Mouse (Mus musculus): ENCODE data around the gene Asb3. TPM values are rescaled to one million over a fixed set of nuclear protein-coding genes. Genes with fewer than 3 reads are reported as not detected.

Gene Asb3
- polyA plus RNA-seq, 1 experiment: 6.4 TPM

- Histone ChIP-seq H3K79me3 (ENCODE audit: low read depth) (no peaks in the 10 kb centered on the region), H3K27me3 (ENCODE audit: control insufficient read depth, insufficient read depth, insufficient read length) (no peaks in the 10 kb centered on the region), H3K4me3 (ENCODE audit: insufficient read depth, poor library complexity, severe bottlenecking) (no peak overlapping the region), H3K36me3 (ENCODE audit: control insufficient read depth, insufficient read depth) (no peaks in the 10 kb centered on the region), H3K79me2 (ENCODE audit: control insufficient read depth, insufficient read depth) (no peaks in the 10 kb centered on the region), H3ac (ENCODE audit: control insufficient read depth, insufficient read length, low read depth) (no peak overlapping the region)
- TF ChIP-seq MYOD1 (IDR thresholded peaks at IDR 0.05; ENCODE audit: control insufficient read depth, insufficient read length, low read depth): no peak
- no peak for TF ChIP-seq CTCF (IDR thresholded peaks at IDR 0.05; ENCODE audit: control insufficient read depth, insufficient read depth, insufficient read length)
- TF ChIP-seq MAX (IDR thresholded peaks at IDR 0.05): no peak
- no peak for TF ChIP-seq USF1 (IDR thresholded peaks at IDR 0.05; ENCODE audit: low read depth)
- TF ChIP-seq CEBPB (IDR thresholded peaks at IDR 0.05; ENCODE audit: low read depth): no peak
- no peak for TF ChIP-seq MYOG (IDR thresholded peaks at IDR 0.05; ENCODE audit: control insufficient read depth, extremely low read depth, insufficient read length)
- TF ChIP-seq FOSL1 (IDR thresholded peaks at IDR 0.05; ENCODE audit: insufficient read depth, low read length, poor library complexity, severe bottlenecking): no peak
Observed at GRCm38 (mm10) chr11:30896201-30896600, 11.0 kb downstream of the Asb3 start.

DNA sequence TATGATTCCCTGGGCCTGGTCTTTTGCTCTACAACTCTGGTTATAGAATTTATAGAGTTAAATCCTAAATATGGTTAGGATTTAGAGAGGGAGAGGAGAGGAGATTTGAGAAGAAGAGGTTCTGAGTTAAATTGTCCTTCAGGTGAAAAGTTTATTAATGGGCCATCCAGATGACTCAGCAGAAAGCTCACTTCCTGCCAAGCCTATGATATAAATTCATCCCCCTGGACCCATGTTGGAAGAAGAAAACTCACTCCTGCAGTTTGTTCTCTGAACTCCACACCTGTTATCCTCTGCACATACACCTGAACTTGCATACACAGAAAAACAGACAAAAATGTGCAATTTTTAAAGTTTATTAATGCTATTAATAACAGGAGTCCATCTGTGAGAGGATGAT, 14.1 kb downstream of the Asb3 start:
- H3ac ChIP-seq (ENCODE audit: control insufficient read depth, insufficient read length, low read depth): no peak overlapping the region
- TF ChIP-seq MYOG (IDR thresholded peaks at IDR 0.05; ENCODE audit: control insufficient read depth, extremely low read depth, insufficient read length) (no peak), USF1 (IDR thresholded peaks at IDR 0.05; ENCODE audit: low read depth) (no peak), CEBPB (IDR thresholded peaks at IDR 0.05; ENCODE audit: low read depth) (no peak), FOSL1 (IDR thresholded peaks at IDR 0.05; ENCODE audit: insufficient read depth, low read length, poor library complexity, severe bottlenecking) (no peak), MAX (IDR thresholded peaks at IDR 0.05) (no peak), MYOD1 (IDR thresholded peaks at IDR 0.05; ENCODE audit: control insufficient read depth, insufficient read length, low read depth) (no peak), CTCF (IDR thresholded peaks at IDR 0.05; ENCODE audit: control insufficient read depth, insufficient read depth, insufficient read length) (no peak)
- H3K79me3 ChIP-seq (ENCODE audit: low read depth): no peaks in the 10 kb centered on the region
- no peaks in the 10 kb centered on the region for H3K27me3 ChIP-seq (ENCODE audit: control insufficient read depth, insufficient read depth, insufficient read length)
- H3K4me3 ChIP-seq (ENCODE audit: insufficient read depth, poor library complexity, severe bottlenecking): no peak overlapping the region
- H3K36me3 ChIP-seq (ENCODE audit: control insufficient read depth, insufficient read depth): no peaks in the 10 kb centered on the region
- H3K79me2 ChIP-seq (ENCODE audit: control insufficient read depth, insufficient read depth): no peaks in the 10 kb centered on the region

- no peaks in the 10 kb centered on the region for H3K27me3 ChIP-seq (ENCODE audit: control insufficient read depth, insufficient read depth, insufficient read length)
- H3K4me3 ChIP-seq (ENCODE audit: insufficient read depth, poor library complexity, severe bottlenecking): no peak overlapping the region
- no peaks in the 10 kb centered on the region for H3K36me3 ChIP-seq (ENCODE audit: control insufficient read depth, insufficient read depth)
- TF ChIP-seq MYOG (IDR thresholded peaks at IDR 0.05; ENCODE audit: control insufficient read depth, extremely low read depth, insufficient read length) (no peak), MYOD1 (IDR thresholded peaks at IDR 0.05; ENCODE audit: control insufficient read depth, insufficient read length, low read depth) (no peak), FOSL1 (IDR thresholded peaks at IDR 0.05; ENCODE audit: insufficient read depth, low read length, poor library complexity, severe bottlenecking) (no peak), CTCF (IDR thresholded peaks at IDR 0.05; ENCODE audit: control insufficient read depth, insufficient read depth, insufficient read length) (no peak), MAX (IDR thresholded peaks at IDR 0.05) (no peak), CEBPB (IDR thresholded peaks at IDR 0.05; ENCODE audit: low read depth) (no peak), USF1 (IDR thresholded peaks at IDR 0.05; ENCODE audit: low read depth) (no peak)
- no peaks in the 10 kb centered on the region for H3K79me3 ChIP-seq (ENCODE audit: low read depth)
- no peak overlapping the region for H3ac ChIP-seq (ENCODE audit: control insufficient read depth, insufficient read length, low read depth)
- H3K79me2 ChIP-seq (ENCODE audit: control insufficient read depth, insufficient read depth): no peaks in the 10 kb centered on the region
Observed at GRCm38 (mm10) chr11:30912311-30912710, 27.1 kb downstream of the Asb3 start.

DNA sequence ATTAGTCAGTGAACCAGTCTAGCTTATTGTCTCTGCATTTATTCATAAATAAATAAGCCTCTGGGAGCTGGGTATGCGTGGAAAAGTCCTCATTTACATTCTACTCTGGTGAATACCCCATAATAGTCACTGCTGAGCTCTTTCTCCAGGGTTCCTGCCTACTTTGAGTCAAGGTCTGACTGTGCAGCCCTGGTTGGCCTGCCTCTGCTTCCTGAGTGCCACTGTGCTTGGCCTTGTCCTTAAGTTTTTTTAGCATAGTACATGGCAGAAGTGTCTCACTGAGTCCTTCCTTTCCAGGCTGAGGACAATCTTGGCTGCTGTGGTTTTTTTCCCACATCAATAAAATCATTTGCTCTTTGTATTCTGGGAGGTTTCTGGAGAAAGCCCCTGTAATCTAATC, 35.4 kb downstream of the Asb3 start:
- TF ChIP-seq MYOG (IDR thresholded peaks at IDR 0.05; ENCODE audit: control insufficient read depth, extremely low read depth, insufficient read length) (no peak), USF1 (IDR thresholded peaks at IDR 0.05; ENCODE audit: low read depth) (no peak), CEBPB (IDR thresholded peaks at IDR 0.05; ENCODE audit: low read depth) (no peak), FOSL1 (IDR thresholded peaks at IDR 0.05; ENCODE audit: insufficient read depth, low read length, poor library complexity, severe bottlenecking) (no peak), MAX (IDR thresholded peaks at IDR 0.05) (no peak), CTCF (IDR thresholded peaks at IDR 0.05; ENCODE audit: control insufficient read depth, insufficient read depth, insufficient read length) (no peak), MYOD1 (IDR thresholded peaks at IDR 0.05; ENCODE audit: control insufficient read depth, insufficient read length, low read depth) (no peak)
- Histone ChIP-seq H3K36me3 (ENCODE audit: control insufficient read depth, insufficient read depth) (peaks cover 4% of the 10 kb centered on the region), H3K79me2 (ENCODE audit: control insufficient read depth, insufficient read depth) (no peaks in the 10 kb centered on the region), H3K4me3 (ENCODE audit: insufficient read depth, poor library complexity, severe bottlenecking) (no peak overlapping the region), H3K27me3 (ENCODE audit: control insufficient read depth, insufficient read depth, insufficient read length) (no peaks in the 10 kb centered on the region), H3ac (ENCODE audit: control insufficient read depth, insufficient read length, low read depth) (no peak overlapping the region), H3K79me3 (ENCODE audit: low read depth) (no peaks in the 10 kb centered on the region)

- Histone ChIP-seq H3K4me3 (ENCODE audit: insufficient read depth, poor library complexity, severe bottlenecking) (no peak overlapping the region), H3K79me3 (ENCODE audit: low read depth) (no peaks in the 10 kb centered on the region), H3K27me3 (ENCODE audit: control insufficient read depth, insufficient read depth, insufficient read length) (no peaks in the 10 kb centered on the region), H3ac (ENCODE audit: control insufficient read depth, insufficient read length, low read depth) (no peak overlapping the region), H3K79me2 (ENCODE audit: control insufficient read depth, insufficient read depth) (no peaks in the 10 kb centered on the region), H3K36me3 (ENCODE audit: control insufficient read depth, insufficient read depth) (peaks cover 8% of the 10 kb centered on the region)
- no peak for TF ChIP-seq MYOD1 (IDR thresholded peaks at IDR 0.05; ENCODE audit: control insufficient read depth, insufficient read length, low read depth)
- TF ChIP-seq CTCF (IDR thresholded peaks at IDR 0.05; ENCODE audit: control insufficient read depth, insufficient read depth, insufficient read length): no peak
- no peak for TF ChIP-seq CEBPB (IDR thresholded peaks at IDR 0.05; ENCODE audit: low read depth)
- no peak for TF ChIP-seq MAX (IDR thresholded peaks at IDR 0.05)
- no peak for TF ChIP-seq USF1 (IDR thresholded peaks at IDR 0.05; ENCODE audit: low read depth)
- TF ChIP-seq FOSL1 (IDR thresholded peaks at IDR 0.05; ENCODE audit: insufficient read depth, low read length, poor library complexity, severe bottlenecking): no peak
Observed at GRCm38 (mm10) chr11:30923283-30923682, 38.1 kb downstream of the Asb3 start.

DNA sequence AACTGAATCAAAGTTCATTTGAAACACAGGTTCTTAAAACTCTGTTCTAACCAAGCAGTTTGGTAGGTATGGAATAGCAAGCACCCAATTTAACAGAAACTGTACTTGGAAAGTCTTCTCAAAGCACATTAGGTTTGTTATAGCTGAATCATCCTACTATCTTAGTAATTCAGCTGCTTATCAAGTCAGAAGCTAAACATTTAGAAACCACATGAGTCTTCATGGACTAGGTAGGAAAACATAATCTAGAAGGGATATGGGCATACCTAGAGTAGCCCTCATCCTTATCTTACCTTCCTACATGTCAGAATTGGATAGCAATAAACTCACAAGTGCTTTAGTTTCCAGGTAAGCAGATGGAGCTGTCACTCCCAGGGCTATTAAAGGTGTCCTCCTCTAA, 42.9 kb downstream of the Asb3 start:
- Histone ChIP-seq H3K36me3 (ENCODE audit: control insufficient read depth, insufficient read depth) (peaks cover 29% of the 10 kb centered on the region), H3K79me2 (ENCODE audit: control insufficient read depth, insufficient read depth) (no peaks in the 10 kb centered on the region), H3K79me3 (ENCODE audit: low read depth) (no peaks in the 10 kb centered on the region), H3K27me3 (ENCODE audit: control insufficient read depth, insufficient read depth, insufficient read length) (no peaks in the 10 kb centered on the region), H3ac (ENCODE audit: control insufficient read depth, insufficient read length, low read depth) (no peak overlapping the region), H3K4me3 (ENCODE audit: insufficient read depth, poor library complexity, severe bottlenecking) (no peak overlapping the region)
- no peak for TF ChIP-seq CEBPB (IDR thresholded peaks at IDR 0.05; ENCODE audit: low read depth)
- TF ChIP-seq CTCF (IDR thresholded peaks at IDR 0.05; ENCODE audit: control insufficient read depth, insufficient read depth, insufficient read length): no peak
- TF ChIP-seq MAX (IDR thresholded peaks at IDR 0.05): no peak
- TF ChIP-seq MYOG (IDR thresholded peaks at IDR 0.05; ENCODE audit: control insufficient read depth, extremely low read depth, insufficient read length): no peak
- no peak for TF ChIP-seq MYOD1 (IDR thresholded peaks at IDR 0.05; ENCODE audit: control insufficient read depth, insufficient read length, low read depth)
- no peak for TF ChIP-seq USF1 (IDR thresholded peaks at IDR 0.05; ENCODE audit: low read depth)
- TF ChIP-seq FOSL1 (IDR thresholded peaks at IDR 0.05; ENCODE audit: insufficient read depth, low read length, poor library complexity, severe bottlenecking): no peak

All from C2C12 (cell line).